Mouse (Mus musculus): ENCODE data around the gene Zfp207. TPM values are rescaled to one million over a fixed set of nuclear protein-coding genes. Genes with fewer than 3 reads are reported as not detected.
"Not testable (repeated sequence)": the region's sequence is repeated elsewhere in the genome, so short reads cannot be mapped to it uniquely, and the experiment has no call there.

The Zfp207 gene
- polyA plus RNA-seq, 1 experiment from 2014 or later, result 244 TPM

DNA sequence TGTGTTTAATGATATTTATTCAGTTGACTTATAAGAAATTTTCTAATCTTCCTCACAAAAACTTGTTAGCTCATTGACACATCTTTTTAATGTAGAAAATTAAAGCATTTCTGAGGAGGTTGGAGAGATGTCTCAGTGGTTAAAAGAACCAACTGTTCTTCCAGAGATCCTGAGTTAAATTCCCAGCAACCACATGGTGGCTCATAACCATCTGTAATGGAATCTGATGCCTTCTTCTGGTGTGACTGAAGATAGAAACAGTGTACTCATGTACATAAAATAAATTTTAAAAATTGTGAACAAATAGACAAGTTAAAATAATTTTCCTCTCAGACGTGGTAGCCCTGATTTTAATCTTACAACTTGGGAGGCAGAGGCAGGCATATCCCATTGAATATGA lies 6.8 kb downstream of the Zfp207 start:
- DNase-seq (ENCODE audit: low spot score) (no peak), ATAC-seq (replicated peaks; ENCODE audit: low FRiP score) (no peak)
- 82% methylated on average over 1 of the region's 1 CpGs for WGBS
- Histone ChIP-seq H3K4me1 (replicated peaks; ENCODE audit: control insufficient read depth, insufficient read depth, low read length) (peaks cover 16% of the 10 kb centered on the region), H3K4me3 (ENCODE audit: low read depth, low read length) (no peak overlapping the region), H3K27me3 (replicated peaks; ENCODE audit: control insufficient read depth, insufficient read depth, low read length) (no peaks in the 10 kb centered on the region), H3K9ac (ENCODE audit: low read depth, low read length) (no peak overlapping the region), H3K9me3 (ENCODE audit: control insufficient read depth, low read length) (no peaks in the 10 kb centered on the region), H3K36me3 (ENCODE audit: control insufficient read depth, insufficient read depth, low read length) (peaks cover 51% of the 10 kb centered on the region), H3K4me2 (no peak overlapping the region), H3K27ac (ENCODE audit: low read depth, low read length) (no peak overlapping the region)

- Histone ChIP-seq H3K4me2 (no peak overlapping the region), H3K4me3 (ENCODE audit: low read depth, low read length) (no peak overlapping the region), H3K27ac (ENCODE audit: low read depth, low read length) (no peak overlapping the region), H3K9me3 (ENCODE audit: control insufficient read depth, low read length) (no peaks in the 10 kb centered on the region), H3K4me1 (replicated peaks; ENCODE audit: control insufficient read depth, insufficient read depth, low read length) (peaks cover 4% of the 10 kb centered on the region), H3K27me3 (replicated peaks; ENCODE audit: control insufficient read depth, insufficient read depth, low read length) (no peaks in the 10 kb centered on the region), H3K36me3 (ENCODE audit: control insufficient read depth, insufficient read depth, low read length) (peaks cover 55% of the 10 kb centered on the region), H3K9ac (ENCODE audit: low read depth, low read length) (no peak overlapping the region)
- WGBS, result 93% methylated on average over 2 of the region's 2 CpGs
- ATAC-seq (replicated peaks; ENCODE audit: low FRiP score) (no peak), DNase-seq (ENCODE audit: low spot score) (no peak)
Observed at GRCm38 (mm10) chr11:80391407-80392120, 8.5 kb downstream of the Zfp207 start.

DNA sequence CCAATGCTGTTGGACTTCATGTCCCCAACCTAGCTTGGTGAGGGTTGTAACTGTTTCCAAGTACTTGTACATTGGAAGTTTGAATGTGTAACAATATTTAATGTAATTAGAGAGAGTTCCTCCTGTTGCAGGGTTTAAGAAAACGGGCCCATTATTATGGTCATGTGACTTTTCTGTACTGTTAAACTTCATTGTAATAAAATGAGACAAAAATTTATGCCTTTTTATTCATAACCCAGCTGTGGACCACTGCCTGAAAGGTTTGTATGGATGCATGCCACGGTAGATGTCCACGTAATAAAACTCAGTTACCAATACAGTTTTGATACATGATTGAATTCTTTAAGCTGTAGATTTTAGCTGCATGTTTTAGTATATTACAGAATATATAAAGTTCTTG lies 12.9 kb downstream of the Zfp207 start:
- no peak for ATAC-seq (replicated peaks; ENCODE audit: low FRiP score)
- no peak overlapping the region for H3K4me3 ChIP-seq (ENCODE audit: low read depth, low read length)
- H3K36me3 ChIP-seq (ENCODE audit: control insufficient read depth, insufficient read depth, low read length), result peaks cover 44% of the 10 kb centered on the region
- no peak for DNase-seq (ENCODE audit: low spot score)
- no peaks in the 10 kb centered on the region for H3K9me3 ChIP-seq (ENCODE audit: control insufficient read depth, low read length)
- no peaks in the 10 kb centered on the region for H3K4me1 ChIP-seq (replicated peaks; ENCODE audit: control insufficient read depth, insufficient read depth, low read length)
- no peak overlapping the region for H3K9ac ChIP-seq (ENCODE audit: low read depth, low read length)
- no peak overlapping the region for H3K27ac ChIP-seq (ENCODE audit: low read depth, low read length)
- H3K4me2 ChIP-seq, result no peak overlapping the region
- H3K27me3 ChIP-seq (replicated peaks; ENCODE audit: control insufficient read depth, insufficient read depth, low read length), result no peaks in the 10 kb centered on the region
- 92% methylated on average over 3 of the region's 3 CpGs for WGBS

GRCm38 (mm10) chr11:80396617-80397016 lies 13.5 kb downstream of the Zfp207 start:
- DNase-seq (ENCODE audit: low spot score), result no peak
- Histone ChIP-seq H3K36me3 (ENCODE audit: control insufficient read depth, insufficient read depth, low read length) (peaks cover 41% of the 10 kb centered on the region), H3K27me3 (replicated peaks; ENCODE audit: control insufficient read depth, insufficient read depth, low read length) (no peaks in the 10 kb centered on the region), H3K4me3 (ENCODE audit: low read depth, low read length) (no peak overlapping the region), H3K27ac (ENCODE audit: low read depth, low read length) (no peak overlapping the region), H3K9ac (ENCODE audit: low read depth, low read length) (no peak overlapping the region), H3K9me3 (ENCODE audit: control insufficient read depth, low read length) (no peaks in the 10 kb centered on the region), H3K4me2 (no peak overlapping the region), H3K4me1 (replicated peaks; ENCODE audit: control insufficient read depth, insufficient read depth, low read length) (no peaks in the 10 kb centered on the region)
- WGBS, result 90% methylated on average over 4 of the region's 4 CpGs
- no peak for ATAC-seq (replicated peaks; ENCODE audit: low FRiP score)

DNA sequence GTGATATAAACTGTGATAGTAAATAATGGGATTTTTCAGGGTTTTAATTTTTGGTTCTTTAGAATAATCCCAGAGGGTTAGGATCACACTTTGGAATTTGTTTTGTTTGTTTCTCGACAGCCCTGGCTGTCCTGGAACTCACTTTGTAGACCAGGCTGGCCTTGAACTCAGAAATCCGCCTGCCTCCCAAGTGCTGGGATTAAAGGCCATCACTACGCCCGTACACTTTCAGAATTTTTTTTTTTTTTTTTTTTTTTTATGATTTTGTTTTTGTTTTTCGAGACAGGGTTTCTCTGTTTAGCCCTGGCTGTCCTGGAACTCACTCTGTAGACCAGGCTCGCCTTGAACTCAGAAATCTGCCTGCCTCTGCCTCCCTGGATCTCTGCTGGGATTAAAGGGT lies 24.8 kb downstream of the Zfp207 start:
- H3K27ac ChIP-seq (ENCODE audit: low read depth, low read length), result not testable (repeated sequence)
- H3K36me3 ChIP-seq (ENCODE audit: control insufficient read depth, insufficient read depth, low read length), result peaks cover 28% of the 10 kb centered on the region
- WGBS, result 95% methylated on average over 6 of the region's 6 CpGs

GRCm38 (mm10) chr11:80410377-80410776 lies 27.3 kb downstream of the Zfp207 start:
- Histone ChIP-seq H3K4me2 (no peak overlapping the region), H3K9me3 (ENCODE audit: control insufficient read depth, low read length) (no peaks in the 10 kb centered on the region), H3K27ac (ENCODE audit: low read depth, low read length) (no peak overlapping the region), H3K4me3 (ENCODE audit: low read depth, low read length) (no peak overlapping the region), H3K27me3 (replicated peaks; ENCODE audit: control insufficient read depth, insufficient read depth, low read length) (no peaks in the 10 kb centered on the region), H3K4me1 (replicated peaks; ENCODE audit: control insufficient read depth, insufficient read depth, low read length) (peaks cover 3% of the 10 kb centered on the region), H3K9ac (ENCODE audit: low read depth, low read length) (no peak overlapping the region), H3K36me3 (ENCODE audit: control insufficient read depth, insufficient read depth, low read length) (peaks cover 17% of the 10 kb centered on the region)
- peak; percentile 50 for ATAC-seq (replicated peaks; ENCODE audit: low FRiP score)
- DNase-seq (ENCODE audit: low spot score), result no peak
- WGBS, result 71% methylated on average over 2 of the region's 2 CpGs

More for the DNA sequence above, 24.8 kb downstream of the Zfp207 start:
- ATAC-seq (replicated peaks; ENCODE audit: low FRiP score); H3K4me2 ChIP-seq; H3K27me3 ChIP-seq (replicated peaks; ENCODE audit: control insufficient read depth, insufficient read depth, low read length); H3K4me1 ChIP-seq (replicated peaks; ENCODE audit: control insufficient read depth, insufficient read depth, low read length); H3K4me3 ChIP-seq (ENCODE audit: low read depth, low read length); H3K9ac ChIP-seq (ENCODE audit: low read depth, low read length); H3K9me3 ChIP-seq (ENCODE audit: control insufficient read depth, low read length); DNase-seq (ENCODE audit: low spot score): not testable (repeated sequence)

- H3K9ac ChIP-seq (ENCODE audit: low read depth, low read length), result no peak overlapping the region
- ATAC-seq (replicated peaks; ENCODE audit: low FRiP score), result no peak
- no peak overlapping the region for H3K4me2 ChIP-seq
- no peak overlapping the region for H3K27ac ChIP-seq (ENCODE audit: low read depth, low read length)
- H3K27me3 ChIP-seq (replicated peaks; ENCODE audit: control insufficient read depth, insufficient read depth, low read length), result no peaks in the 10 kb centered on the region
- 83% methylated on average over 5 of the region's 5 CpGs for WGBS
- H3K4me3 ChIP-seq (ENCODE audit: low read depth, low read length), result no peak overlapping the region
- peaks cover 2% of the 10 kb centered on the region; the same call in 1 of the 2 replicates for H3K4me1 ChIP-seq (replicated peaks; ENCODE audit: control insufficient read depth, insufficient read depth, low read length)
- no peaks in the 10 kb centered on the region for H3K9me3 ChIP-seq (ENCODE audit: control insufficient read depth, low read length)
- no peak for DNase-seq (ENCODE audit: low spot score)
- peaks cover 2% of the 10 kb centered on the region; the same call in 1 of the 2 replicates for H3K36me3 ChIP-seq (ENCODE audit: control insufficient read depth, insufficient read depth, low read length)
Observed at GRCm38 (mm10) chr11:80417085-80417484, 34.0 kb downstream of the Zfp207 start.

GRCm38 (mm10) chr11:80419743-80420142 lies 36.7 kb downstream of the Zfp207 start:
- H3K4me1 ChIP-seq (replicated peaks; ENCODE audit: control insufficient read depth, insufficient read depth, low read length), result peaks cover 2% of the 10 kb centered on the region; the same call in 1 of the 2 replicates
- H3K9me3 ChIP-seq (ENCODE audit: control insufficient read depth, low read length), result no peaks in the 10 kb centered on the region
- H3K36me3 ChIP-seq (ENCODE audit: control insufficient read depth, insufficient read depth, low read length), result peaks cover 2% of the 10 kb centered on the region; the same call in 1 of the 2 replicates
- no peak overlapping the region for H3K4me2 ChIP-seq
- DNase-seq (ENCODE audit: low spot score), result no peak
- ATAC-seq (replicated peaks; ENCODE audit: low FRiP score), result no peak
- H3K9ac ChIP-seq (ENCODE audit: low read depth, low read length), result no peak overlapping the region
- H3K4me3 ChIP-seq (ENCODE audit: low read depth, low read length), result no peak overlapping the region
- H3K27ac ChIP-seq (ENCODE audit: low read depth, low read length), result no peak overlapping the region
- H3K27me3 ChIP-seq (replicated peaks; ENCODE audit: control insufficient read depth, insufficient read depth, low read length), result no peaks in the 10 kb centered on the region
- WGBS, result 92% methylated on average over 1 of the region's 1 CpGs
